Mouse (Mus musculus) heart, embryonic 11.5 days (tissue): ENCODE data around the gene Hoga1. TPM values are rescaled to one million over a fixed set of nuclear protein-coding genes. Genes with fewer than 3 reads are reported as not detected.
A peak's percentile ranks its signal among the peaks of the same experiment; 100 is the strongest.

Source experiments
- ATAC-seq: fragments of 200-750 bp; cut with Nextera tagmentation; replicated peaks from 2 replicates; pipeline ENCODE4 v1.8.0; 2017; ENCODE audit warnings: moderate library complexity; ENCODE audit not compliant: insufficient number of reproducible peaks, low FRiP score, low TSS enrichment
- H3K27ac ChIP-seq: fragments of 300-500 bp; sonication (generic); 2 replicates; pipeline ENCODE4 v1.5.1; 2014; ENCODE audit warnings: mild to moderate bottlenecking, low read depth, low read length
- H3K27me3 ChIP-seq: fragments of 300-500 bp; sonication (generic); 2 replicates; pipeline ENCODE4 v1.6.1; 2014; ENCODE audit warnings: mild to moderate bottlenecking, low read length, mixed read lengths; ENCODE audit not compliant: control insufficient read depth, insufficient read depth
- H3K36me3 ChIP-seq: fragments of 300-500 bp; sonication (generic); 2 replicates; pipeline ENCODE4 v1.6.1; 2014; ENCODE audit warnings: mild to moderate bottlenecking, low read length, moderate library complexity, mixed read lengths; ENCODE audit not compliant: control insufficient read depth, insufficient read depth
- H3K4me1 ChIP-seq: fragments of 300-500 bp; sonication (generic); 2 replicates; pipeline ENCODE4 v1.6.1; 2014; ENCODE audit warnings: low read length; ENCODE audit not compliant: control insufficient read depth, insufficient read depth
- H3K4me2 ChIP-seq: fragments of 300-500 bp; sonication (generic); 2 replicates; pipeline ENCODE4 v1.6.1; 2014; ENCODE audit warnings: mild to moderate bottlenecking, moderate library complexity
- H3K4me3 ChIP-seq: fragments of 300-500 bp; sonication (generic); 2 replicates; pipeline ENCODE4 v1.5.1; 2014; ENCODE audit warnings: low read depth, low read length
- H3K9ac ChIP-seq: fragments of 300-500 bp; sonication (generic); 2 replicates; pipeline ENCODE4 v1.6.1; 2014; ENCODE audit warnings: mild to moderate bottlenecking, low read depth, low read length, moderate library complexity
- H3K9me3 ChIP-seq: fragments of 300-500 bp; sonication (generic); replicated peaks from 2 replicates; pipeline ENCODE4 v1.6.1; 2016; ENCODE audit warnings: low read length; ENCODE audit not compliant: control insufficient read depth
- WGBS: fragments of 180-500 bp; shearing (Covaris S2); extraction: QIAGEN DNeasy Blood & Tissue Kit; methylation state at CpG from one replicate; pipeline ENCODE4 v1.1.7; 2014; ENCODE audit not compliant: insufficient replicate concordance; 5-methylcytosine and 5-hydroxymethylcytosine counted together
- polyA plus RNA-seq: library from polyadenylated mRNA; unstranded; fragments of >200 nt; fragmentation: Nextera tagmentation; extraction: Ambion mirVana; gene quantifications from 2 replicates; pipeline ENCODE4 v1.2.1, GENCODE M21; 2014

Hoga1 gene
- polyA plus RNA-seq, 1 experiment from 2014 or later: 1.6 TPM

- H3K9me3 ChIP-seq: no peaks in the 10 kb centered on the region
- no peak overlapping the region for H3K9ac ChIP-seq
- no peaks in the 10 kb centered on the region for H3K36me3 ChIP-seq
- 66% methylated on average over 8 of the region's 8 CpGs for WGBS
- no peak overlapping the region for H3K27ac ChIP-seq
- peaks cover 45% of the 10 kb centered on the region for H3K4me1 ChIP-seq
- no peak for ATAC-seq
- no peak overlapping the region for H3K4me2 ChIP-seq
- H3K27me3 ChIP-seq: no peaks in the 10 kb centered on the region
- no peak overlapping the region for H3K4me3 ChIP-seq
Measured at GRCm38 (mm10) chr19:42006568-42006967, 38.8 kb upstream of the Hoga1 start.

- no peaks in the 10 kb centered on the region for H3K27me3 ChIP-seq
- peak overlapping the region; percentile 41; the same call in 1 of the 2 replicates for H3K27ac ChIP-seq
- 47% methylated on average over 3 of the region's 3 CpGs for WGBS
- no peak overlapping the region for H3K9ac ChIP-seq
- no peak overlapping the region for H3K4me3 ChIP-seq
- ATAC-seq: no peak
- no peak overlapping the region for H3K4me2 ChIP-seq
- H3K9me3 ChIP-seq: no peaks in the 10 kb centered on the region
- no peaks in the 10 kb centered on the region for H3K36me3 ChIP-seq
- H3K4me1 ChIP-seq: peaks cover 45% of the 10 kb centered on the region
Measured at GRCm38 (mm10) chr19:42008586-42008985, 36.8 kb upstream of the Hoga1 start.

- peaks cover 43% of the 10 kb centered on the region for H3K4me1 ChIP-seq
- peak overlapping the region; percentile 41; the same call in 1 of the 2 replicates for H3K27ac ChIP-seq
- H3K4me3 ChIP-seq: no peak overlapping the region
- no peak for ATAC-seq
- no peaks in the 10 kb centered on the region for H3K9me3 ChIP-seq
- no peaks in the 10 kb centered on the region for H3K36me3 ChIP-seq
- H3K4me2 ChIP-seq: no peak overlapping the region
- H3K27me3 ChIP-seq: no peaks in the 10 kb centered on the region
- no peak overlapping the region for H3K9ac ChIP-seq
- 64% methylated on average over 7 of the region's 7 CpGs for WGBS
Measured at GRCm38 (mm10) chr19:42009067-42009466, 36.3 kb upstream of the Hoga1 start.

GRCm38 (mm10) chr19:42010436-42010835 is 35.0 kb upstream of the Hoga1 start:
- Histone ChIP-seq H3K4me2 (no peak overlapping the region), H3K9me3 (no peaks in the 10 kb centered on the region), H3K9ac (no peak overlapping the region), H3K27ac (no peak overlapping the region), H3K4me1 (peaks cover 34% of the 10 kb centered on the region), H3K27me3 (no peaks in the 10 kb centered on the region), H3K4me3 (no peak overlapping the region), H3K36me3 (no peaks in the 10 kb centered on the region)
- ATAC-seq: no peak
- WGBS: 74% methylated on average over 4 of the region's 4 CpGs

GRCm38 (mm10) chr19:42011123-42011522 is 34.3 kb upstream of the Hoga1 start:
- Histone ChIP-seq H3K27ac (no peak overlapping the region), H3K36me3 (no peaks in the 10 kb centered on the region), H3K9ac (no peak overlapping the region), H3K27me3 (no peaks in the 10 kb centered on the region), H3K9me3 (no peaks in the 10 kb centered on the region), H3K4me2 (no peak overlapping the region), H3K4me1 (peaks cover 27% of the 10 kb centered on the region), H3K4me3 (no peak overlapping the region)
- 79% methylated on average over 7 of the region's 7 CpGs for WGBS
- ATAC-seq: no peak

GRCm38 (mm10) chr19:42014231-42014825 is 31.1 kb upstream of the Hoga1 start:
- peaks cover 9% of the 10 kb centered on the region; the same call in 1 of the 2 replicates for H3K4me1 ChIP-seq
- H3K4me3 ChIP-seq: no peak overlapping the region
- no peak overlapping the region for H3K4me2 ChIP-seq
- H3K27ac ChIP-seq: no peak overlapping the region
- no peaks in the 10 kb centered on the region for H3K27me3 ChIP-seq
- H3K36me3 ChIP-seq: no peaks in the 10 kb centered on the region
- no peak overlapping the region for H3K9ac ChIP-seq
- WGBS: 76% methylated on average over 3 of the region's 3 CpGs
- ATAC-seq: no peak
- no peaks in the 10 kb centered on the region for H3K9me3 ChIP-seq

GRCm38 (mm10) chr19:42015001-42015400 is 30.4 kb upstream of the Hoga1 start:
- no peaks in the 10 kb centered on the region for H3K27me3 ChIP-seq
- WGBS: 73% methylated on average over 6 of the region's 6 CpGs
- no peak overlapping the region for H3K9ac ChIP-seq
- no peak overlapping the region for H3K4me3 ChIP-seq
- H3K27ac ChIP-seq: no peak overlapping the region
- H3K4me2 ChIP-seq: no peak overlapping the region
- no peaks in the 10 kb centered on the region for H3K9me3 ChIP-seq
- H3K4me1 ChIP-seq: peaks cover 10% of the 10 kb centered on the region; the same call in 1 of the 2 replicates
- ATAC-seq: no peak
- no peaks in the 10 kb centered on the region for H3K36me3 ChIP-seq

GRCm38 (mm10) chr19:42016251-42016650 is 29.2 kb upstream of the Hoga1 start:
- H3K36me3 ChIP-seq: no peaks in the 10 kb centered on the region
- H3K4me3 ChIP-seq: no peak overlapping the region
- no peak overlapping the region for H3K9ac ChIP-seq
- H3K27ac ChIP-seq: peak overlapping the region; percentile 75; the same call in 1 of the 2 replicates
- H3K27me3 ChIP-seq: no peaks in the 10 kb centered on the region
- no peaks in the 10 kb centered on the region for H3K9me3 ChIP-seq
- peaks cover 10% of the 10 kb centered on the region; the same call in 1 of the 2 replicates for H3K4me1 ChIP-seq
- no peak for ATAC-seq
- 68% methylated on average over 4 of the region's 4 CpGs for WGBS
- H3K4me2 ChIP-seq: no peak overlapping the region

- no peaks in the 10 kb centered on the region for H3K9me3 ChIP-seq
- H3K4me1 ChIP-seq: peaks cover 10% of the 10 kb centered on the region; the same call in 1 of the 2 replicates
- H3K27ac ChIP-seq: peak overlapping the region; percentile 75
- no peak overlapping the region for H3K4me3 ChIP-seq
- no peaks in the 10 kb centered on the region for H3K27me3 ChIP-seq
- no peaks in the 10 kb centered on the region for H3K36me3 ChIP-seq
- 68% methylated on average over 5 of the region's 5 CpGs for WGBS
- peak overlapping the region; percentile 34; the same call in 1 of the 2 replicates for H3K9ac ChIP-seq
- ATAC-seq: no peak
- H3K4me2 ChIP-seq: no peak overlapping the region
Measured at GRCm38 (mm10) chr19:42016840-42017239, 28.6 kb upstream of the Hoga1 start.
